Mouse (Mus musculus): ENCODE results near the gene Gorasp2. TPM values are rescaled to one million over a fixed set of nuclear protein-coding genes. Genes with fewer than 3 reads are reported as not detected.

The Gorasp2 gene
- polyA plus RNA-seq, 1 experiment = 42.1 TPM

- H3K4me1 ChIP-seq (ENCODE audit: control insufficient read depth, insufficient read depth, low read length) = no peaks in the 10 kb centered on the region
- no peak for TF ChIP-seq POLR2A (IDR thresholded peaks at IDR 0.05; ENCODE audit: borderline replicate concordance, control insufficient read depth, low read depth, low read length)
- no peak for TF ChIP-seq CTCF (IDR thresholded peaks at IDR 0.05; ENCODE audit: control insufficient read depth, insufficient read depth, low read length)
- no peak overlapping the region for H3K27ac ChIP-seq (ENCODE audit: control insufficient read depth, insufficient read depth, low read depth, low read length, poor library complexity)
- WGBS = 91% methylated on average over 2 of the region's 2 CpGs
- no peak overlapping the region for H3K4me3 ChIP-seq (replicated peaks; ENCODE audit: control insufficient read depth, low read depth, low read length)
Observed at GRCm38 (mm10) chr2:70727089-70727488, 65.7 kb downstream of the Gorasp2 start.

- TF ChIP-seq CTCF (IDR thresholded peaks at IDR 0.05; ENCODE audit: control insufficient read depth, insufficient read depth, low read length) (no peak), POLR2A (IDR thresholded peaks at IDR 0.05; ENCODE audit: borderline replicate concordance, control insufficient read depth, low read depth, low read length) (no peak)
- Histone ChIP-seq H3K27ac (ENCODE audit: control insufficient read depth, insufficient read depth, low read depth, low read length, poor library complexity) (no peak overlapping the region), H3K4me1 (ENCODE audit: control insufficient read depth, insufficient read depth, low read length) (no peaks in the 10 kb centered on the region), H3K4me3 (replicated peaks; ENCODE audit: control insufficient read depth, low read depth, low read length) (no peak overlapping the region)
- 56% methylated on average over 4 of the region's 4 CpGs for WGBS
Observed at GRCm38 (mm10) chr2:70735534-70735933, 74.2 kb downstream of the Gorasp2 start.

- TF ChIP-seq POLR2A (IDR thresholded peaks at IDR 0.05; ENCODE audit: borderline replicate concordance, control insufficient read depth, low read depth, low read length) (no peak), CTCF (IDR thresholded peaks at IDR 0.05; ENCODE audit: control insufficient read depth, insufficient read depth, low read length) (no peak)
- WGBS = 72% methylated on average over 5 of the region's 5 CpGs
- H3K4me3 ChIP-seq (replicated peaks; ENCODE audit: control insufficient read depth, low read depth, low read length) = no peak overlapping the region
- H3K27ac ChIP-seq (ENCODE audit: control insufficient read depth, insufficient read depth, low read depth, low read length, poor library complexity) = no peak overlapping the region
- H3K4me1 ChIP-seq (ENCODE audit: control insufficient read depth, insufficient read depth, low read length) = no peaks in the 10 kb centered on the region
Observed at GRCm38 (mm10) chr2:70736008-70736407, 74.6 kb downstream of the Gorasp2 start.

- WGBS = 84% methylated on average over 5 of the region's 5 CpGs
- no peak overlapping the region for H3K27ac ChIP-seq (ENCODE audit: control insufficient read depth, insufficient read depth, low read depth, low read length, poor library complexity)
- TF ChIP-seq POLR2A (IDR thresholded peaks at IDR 0.05; ENCODE audit: borderline replicate concordance, control insufficient read depth, low read depth, low read length) (no peak), CTCF (IDR thresholded peaks at IDR 0.05; ENCODE audit: control insufficient read depth, insufficient read depth, low read length) (no peak)
- H3K4me3 ChIP-seq (replicated peaks; ENCODE audit: control insufficient read depth, low read depth, low read length) = no peak overlapping the region
- peaks cover 3% of the 10 kb centered on the region; the same call in 1 of the 2 replicates for H3K4me1 ChIP-seq (ENCODE audit: control insufficient read depth, insufficient read depth, low read length)
Observed at GRCm38 (mm10) chr2:70741901-70742300, 80.5 kb downstream of the Gorasp2 start.

- Histone ChIP-seq H3K4me3 (replicated peaks; ENCODE audit: control insufficient read depth, low read depth, low read length) (no peak overlapping the region), H3K27ac (ENCODE audit: control insufficient read depth, insufficient read depth, low read depth, low read length, poor library complexity) (no peak overlapping the region), H3K4me1 (ENCODE audit: control insufficient read depth, insufficient read depth, low read length) (peaks cover 3% of the 10 kb centered on the region; the same call in 1 of the 2 replicates)
- no peak for TF ChIP-seq POLR2A (IDR thresholded peaks at IDR 0.05; ENCODE audit: borderline replicate concordance, control insufficient read depth, low read depth, low read length)
- TF ChIP-seq CTCF (IDR thresholded peaks at IDR 0.05; ENCODE audit: control insufficient read depth, insufficient read depth, low read length) = no peak
- 66% methylated on average over 2 of the region's 2 CpGs for WGBS
Observed at GRCm38 (mm10) chr2:70742588-70742987, 81.2 kb downstream of the Gorasp2 start.

- no peak overlapping the region for H3K27ac ChIP-seq (ENCODE audit: control insufficient read depth, insufficient read depth, low read depth, low read length, poor library complexity)
- TF ChIP-seq POLR2A (IDR thresholded peaks at IDR 0.05; ENCODE audit: borderline replicate concordance, control insufficient read depth, low read depth, low read length) (no peak), CTCF (IDR thresholded peaks at IDR 0.05; ENCODE audit: control insufficient read depth, insufficient read depth, low read length) (no peak)
- no peak overlapping the region for H3K4me3 ChIP-seq (replicated peaks; ENCODE audit: control insufficient read depth, low read depth, low read length)
- H3K4me1 ChIP-seq (ENCODE audit: control insufficient read depth, insufficient read depth, low read length) = no peaks in the 10 kb centered on the region
- 93% methylated on average over 2 of the region's 2 CpGs for WGBS
Observed at GRCm38 (mm10) chr2:70751655-70752054, 90.3 kb downstream of the Gorasp2 start.

- Histone ChIP-seq H3K4me3 (replicated peaks; ENCODE audit: control insufficient read depth, low read depth, low read length) (no peak overlapping the region), H3K27ac (ENCODE audit: control insufficient read depth, insufficient read depth, low read depth, low read length, poor library complexity) (no peak overlapping the region), H3K4me1 (ENCODE audit: control insufficient read depth, insufficient read depth, low read length) (no peaks in the 10 kb centered on the region)
- TF ChIP-seq POLR2A (IDR thresholded peaks at IDR 0.05; ENCODE audit: borderline replicate concordance, control insufficient read depth, low read depth, low read length) (no peak), CTCF (IDR thresholded peaks at IDR 0.05; ENCODE audit: control insufficient read depth, insufficient read depth, low read length) (no peak)
- WGBS = 97% methylated on average over 5 of the region's 5 CpGs
Observed at GRCm38 (mm10) chr2:70752149-70752548, 90.8 kb downstream of the Gorasp2 start.

Other genes with a start within 250 kb of the Gorasp2 start
- not detected in 2 replicates for gene Sp5, start 186.7 kb upstream of the Gorasp2 start, polyA plus RNA-seq (2011; ENCODE audit: insufficient read depth, insufficient read length, low replicate concordance, missing spikeins)
- not detected in 2 replicates for gene Erich2, start 152.8 kb upstream of the Gorasp2 start, polyA plus RNA-seq (2011; ENCODE audit: insufficient read depth, insufficient read length, low replicate concordance, missing spikeins)
- gene Gad1, start 108.5 kb upstream of the Gorasp2 start, polyA plus RNA-seq (2011; ENCODE audit: insufficient read depth, insufficient read length, low replicate concordance, missing spikeins) = 3.2 TPM in 1 of 2 replicates, not detected in the other
- gene Gm26558, start 532 bp downstream of the Gorasp2 start, polyA plus RNA-seq (2011; ENCODE audit: insufficient read depth, insufficient read length, low replicate concordance, missing spikeins) = not detected in 2 replicates
- 39.5 and 79.6 TPM in 2 replicates for gene Tlk1, start 164.2 kb downstream of the Gorasp2 start, polyA plus RNA-seq (2011; ENCODE audit: insufficient read depth, insufficient read length, low replicate concordance, missing spikeins)

All from bone marrow, adult 2 months (tissue).